Mouse (Mus musculus): ENCODE measurements around the gene Dnase1l2.
"Not testable (repeated sequence)": the region's sequence is repeated elsewhere in the genome, so short reads cannot be mapped to it uniquely, and the experiment has no call there.

The Dnase1l2 gene

GRCm38 (mm10) chr17:24429201-24429983 is 13.5 kb downstream of the Dnase1l2 start:
- H3K4me1 ChIP-seq (replicated peaks; ENCODE audit: low read depth, low read length): peaks cover 39% of the 10 kb centered on the region
- peaks cover 40% of the 10 kb centered on the region for H3K36me3 ChIP-seq (ENCODE audit: insufficient read depth, low read length)
- H3K4me3 ChIP-seq (replicated peaks; ENCODE audit: low read length): no peak overlapping the region
- no peaks in the 10 kb centered on the region for H3K27me3 ChIP-seq (ENCODE audit: insufficient read depth, low read length)
- TF ChIP-seq NANOG (IDR thresholded peaks at IDR 0.05; ENCODE audit: borderline replicate concordance, low read length): no peak
- no peaks in the 10 kb centered on the region for H3K9me3 ChIP-seq (ENCODE audit: low read length)

GRCm38 (mm10) chr17:24427170-24427557 is 15.7 kb downstream of the Dnase1l2 start:
- peaks cover 49% of the 10 kb centered on the region for H3K4me1 ChIP-seq (replicated peaks; ENCODE audit: low read depth, low read length)
- peak overlapping the region; percentile 85 for H3K4me3 ChIP-seq (replicated peaks; ENCODE audit: low read length)
- H3K27me3 ChIP-seq (ENCODE audit: insufficient read depth, low read length): no peaks in the 10 kb centered on the region
- H3K36me3 ChIP-seq (ENCODE audit: insufficient read depth, low read length): peaks cover 46% of the 10 kb centered on the region
- H3K9me3 ChIP-seq (ENCODE audit: low read length): no peaks in the 10 kb centered on the region
- TF ChIP-seq POU5F1 (IDR thresholded peaks at IDR 0.05; ENCODE audit: borderline replicate concordance, low read length) (no peak), CTCF (conservative IDR thresholded peaks at IDR 0.05; ENCODE audit: low read length) (no peak), NANOG (IDR thresholded peaks at IDR 0.05; ENCODE audit: borderline replicate concordance, low read length) (no peak)

DNA sequence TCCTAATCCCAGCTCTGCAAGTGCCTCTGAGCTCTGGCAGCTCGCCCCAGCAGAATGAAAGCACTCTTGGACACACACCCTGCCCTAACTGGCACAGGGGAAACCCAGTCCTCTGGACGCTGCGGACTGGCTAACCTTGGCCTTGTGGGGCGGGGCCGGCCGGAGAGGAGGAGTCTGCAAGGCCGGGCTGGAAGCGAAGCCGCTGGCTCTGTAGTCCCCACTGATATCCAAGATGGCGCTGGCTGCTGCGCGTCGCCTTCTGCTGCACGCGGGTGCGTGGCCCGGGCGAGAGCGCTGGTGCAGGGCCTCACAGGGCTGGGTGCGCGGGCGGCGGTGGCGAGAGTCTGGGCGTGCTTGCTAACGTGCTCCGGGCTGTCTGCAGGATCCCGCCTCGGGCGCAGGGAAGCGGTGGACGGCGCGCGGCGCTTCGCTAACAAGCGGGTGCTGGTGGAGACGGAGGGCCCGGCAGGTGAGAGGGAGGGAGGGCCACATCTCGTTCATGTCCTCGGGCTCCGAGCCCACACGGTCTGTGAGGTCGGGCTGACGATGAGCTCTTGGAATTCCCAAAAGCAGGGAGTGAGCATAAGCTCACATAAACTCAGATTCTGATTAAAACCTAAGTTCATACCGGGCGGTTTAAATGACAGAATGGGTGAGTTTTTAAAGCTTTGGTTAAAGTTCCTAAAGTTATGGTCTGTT is 16.3 kb downstream of the Dnase1l2 start, which contains the start of gene Eci1:
TSS of gene Eci1 (plus strand) at position 171 of the 699 bp plus-strand sequence.
- Histone ChIP-seq H3K4me3 (replicated peaks; ENCODE audit: low read length) (peak within 1 kb of the TSS; percentile 85), H3K9me3 (ENCODE audit: low read length) (no peaks in the 10 kb centered on the region), H3K27me3 (ENCODE audit: insufficient read depth, low read length) (no peaks in the 10 kb centered on the region), H3K4me1 (replicated peaks; ENCODE audit: low read depth, low read length) (peaks cover 52% of the 10 kb centered on the region), H3K36me3 (ENCODE audit: insufficient read depth, low read length) (peaks cover 51% of the 10 kb centered on the region)
- TF ChIP-seq CTCF (conservative IDR thresholded peaks at IDR 0.05; ENCODE audit: low read length) (no peak), POU5F1 (IDR thresholded peaks at IDR 0.05; ENCODE audit: borderline replicate concordance, low read length) (no peak), NANOG (IDR thresholded peaks at IDR 0.05; ENCODE audit: borderline replicate concordance, low read length) (no peak)

DNA sequence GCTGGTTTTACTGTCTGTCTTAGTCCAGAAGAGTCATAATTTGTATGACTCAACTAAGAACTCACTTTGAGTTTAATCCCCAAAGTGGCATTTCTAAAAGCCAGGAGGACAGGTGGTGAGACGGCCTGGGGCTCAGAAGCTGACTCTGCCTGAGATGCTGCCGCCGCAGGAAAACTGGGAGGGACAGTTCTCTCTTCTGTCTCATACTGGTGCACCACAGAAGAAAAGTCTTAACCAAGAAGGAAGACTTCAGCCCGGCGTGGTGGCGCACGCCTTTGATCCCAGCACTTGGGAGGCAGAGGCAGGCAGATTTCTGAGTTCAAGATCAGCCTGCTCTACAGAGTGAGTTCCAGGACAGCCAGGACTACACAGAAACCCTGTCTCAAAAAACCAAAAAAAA is 17.0 kb downstream of the Dnase1l2 start:
- Histone ChIP-seq H3K27me3 (ENCODE audit: insufficient read depth, low read length) (no peaks in the 10 kb centered on the region), H3K36me3 (ENCODE audit: insufficient read depth, low read length) (peaks cover 58% of the 10 kb centered on the region), H3K4me3 (replicated peaks; ENCODE audit: low read length) (peak overlapping the region; percentile 85; the same call in 1 of the 2 replicates), H3K9me3 (ENCODE audit: low read length) (no peaks in the 10 kb centered on the region), H3K4me1 (replicated peaks; ENCODE audit: low read depth, low read length) (peaks cover 57% of the 10 kb centered on the region)
- TF ChIP-seq POU5F1 (IDR thresholded peaks at IDR 0.05; ENCODE audit: borderline replicate concordance, low read length) (no peak), CTCF (conservative IDR thresholded peaks at IDR 0.05; ENCODE audit: low read length) (no peak), NANOG (IDR thresholded peaks at IDR 0.05; ENCODE audit: borderline replicate concordance, low read length) (no peak)

DNA sequence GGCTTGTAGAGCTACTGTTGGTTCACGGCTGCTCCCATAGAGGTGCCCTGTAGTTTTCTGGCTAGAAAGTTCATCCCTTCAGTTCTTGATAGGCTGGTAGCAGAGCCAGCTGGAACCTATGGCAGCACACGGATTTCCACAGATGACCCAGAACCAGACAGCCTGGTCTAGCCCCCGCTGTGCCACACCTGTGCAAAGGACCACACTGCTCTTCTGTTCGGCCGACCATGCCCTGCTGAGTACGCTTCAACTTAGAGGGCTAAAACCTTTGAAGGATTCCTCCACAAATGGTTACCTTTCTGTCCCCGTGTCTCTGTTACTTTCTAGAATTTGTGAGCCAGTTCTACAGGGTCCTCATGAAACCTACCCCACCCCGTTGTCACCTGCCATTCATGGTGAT is 17.6 kb downstream of the Dnase1l2 start:
- H3K4me3 ChIP-seq (replicated peaks; ENCODE audit: low read length); H3K9me3 ChIP-seq (ENCODE audit: low read length); H3K27me3 ChIP-seq (ENCODE audit: insufficient read depth, low read length): not testable (repeated sequence)
- peaks cover 62% of the 10 kb centered on the region for H3K36me3 ChIP-seq (ENCODE audit: insufficient read depth, low read length)
- peaks cover 53% of the 10 kb centered on the region for H3K4me1 ChIP-seq (replicated peaks; ENCODE audit: low read depth, low read length)

DNA sequence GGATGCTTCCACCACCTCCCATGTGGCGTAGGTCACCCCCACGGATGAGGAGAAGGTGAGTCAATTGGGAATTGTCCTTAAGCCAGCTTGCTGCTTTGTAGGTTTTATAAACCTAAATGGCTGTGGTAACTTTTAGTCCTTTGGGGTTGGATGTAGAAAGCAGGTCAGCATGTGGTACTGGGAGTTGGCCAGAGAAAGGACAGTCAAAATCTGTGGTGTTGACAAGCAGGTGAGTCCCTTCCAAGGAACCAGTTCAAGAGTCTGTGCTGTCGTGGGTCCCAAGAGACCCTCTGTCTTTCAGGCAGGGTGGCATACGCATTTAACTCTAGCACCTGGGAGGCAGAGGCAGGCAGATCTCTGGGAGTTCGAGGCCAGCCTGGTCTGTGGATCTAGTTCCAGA is 18.4 kb downstream of the Dnase1l2 start:
- Histone ChIP-seq H3K4me1 (replicated peaks; ENCODE audit: low read depth, low read length) (peaks cover 53% of the 10 kb centered on the region), H3K4me3 (replicated peaks; ENCODE audit: low read length) (no peak overlapping the region), H3K36me3 (ENCODE audit: insufficient read depth, low read length) (peaks cover 62% of the 10 kb centered on the region), H3K27me3 (ENCODE audit: insufficient read depth, low read length) (no peaks in the 10 kb centered on the region), H3K9me3 (ENCODE audit: low read length) (no peaks in the 10 kb centered on the region)
- no peak for TF ChIP-seq NANOG (IDR thresholded peaks at IDR 0.05; ENCODE audit: borderline replicate concordance, low read length)
- no peak for TF ChIP-seq CTCF (conservative IDR thresholded peaks at IDR 0.05; ENCODE audit: low read length)
- TF ChIP-seq POU5F1 (IDR thresholded peaks at IDR 0.05; ENCODE audit: borderline replicate concordance, low read length): no peak

GRCm38 (mm10) chr17:24423114-24423513 is 19.8 kb downstream of the Dnase1l2 start:
- no peak for TF ChIP-seq POU5F1 (IDR thresholded peaks at IDR 0.05; ENCODE audit: borderline replicate concordance, low read length)
- no peak for TF ChIP-seq NANOG (IDR thresholded peaks at IDR 0.05; ENCODE audit: borderline replicate concordance, low read length)
- TF ChIP-seq CTCF (conservative IDR thresholded peaks at IDR 0.05; ENCODE audit: low read length): no peak
- Histone ChIP-seq H3K27me3 (ENCODE audit: insufficient read depth, low read length) (no peaks in the 10 kb centered on the region), H3K9me3 (ENCODE audit: low read length) (no peaks in the 10 kb centered on the region), H3K4me1 (replicated peaks; ENCODE audit: low read depth, low read length) (peaks cover 58% of the 10 kb centered on the region), H3K36me3 (ENCODE audit: insufficient read depth, low read length) (peaks cover 73% of the 10 kb centered on the region), H3K4me3 (replicated peaks; ENCODE audit: low read length) (no peak overlapping the region)

DNA sequence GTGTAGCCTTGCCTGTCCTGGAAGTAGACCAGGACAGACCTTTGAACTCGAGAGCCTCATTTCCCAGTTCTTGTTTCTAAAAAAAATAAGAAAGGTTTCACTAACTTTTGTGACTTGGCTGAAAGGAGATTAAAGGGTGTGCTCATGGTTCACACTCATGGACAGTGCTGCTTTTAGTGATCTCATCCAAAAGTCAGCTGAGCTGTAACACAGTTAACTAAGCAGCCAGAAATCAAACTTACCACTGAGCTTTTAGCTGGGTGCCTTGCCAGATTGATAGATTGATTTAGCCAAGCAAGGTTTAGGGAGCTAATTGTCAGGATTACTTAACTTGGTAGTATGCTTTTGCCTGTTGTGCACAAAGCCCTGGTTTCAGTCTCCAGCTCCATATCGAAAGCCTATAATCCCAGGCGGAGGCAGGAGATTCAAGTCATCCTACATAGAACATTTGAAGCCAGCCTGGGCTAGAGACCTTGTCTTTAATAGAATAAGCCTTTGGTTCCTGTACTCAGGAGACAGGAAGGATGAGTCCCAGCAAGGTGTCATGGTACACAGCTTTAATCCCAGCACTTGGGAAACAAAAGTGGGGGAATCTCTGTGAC is 26.8 kb downstream of the Dnase1l2 start:
- TF ChIP-seq POU5F1 (IDR thresholded peaks at IDR 0.05; ENCODE audit: borderline replicate concordance, low read length) (no peak), CTCF (conservative IDR thresholded peaks at IDR 0.05; ENCODE audit: low read length) (no peak), NANOG (IDR thresholded peaks at IDR 0.05; ENCODE audit: borderline replicate concordance, low read length) (no peak)
- peak overlapping the region; percentile 94 for H3K4me3 ChIP-seq (replicated peaks; ENCODE audit: low read length)

More for the DNA sequence above, 26.8 kb downstream of the Dnase1l2 start:
- H3K27me3 ChIP-seq (ENCODE audit: insufficient read depth, low read length): no peaks in the 10 kb centered on the region
- peaks cover 63% of the 10 kb centered on the region for H3K36me3 ChIP-seq (ENCODE audit: insufficient read depth, low read length)
- H3K9me3 ChIP-seq (ENCODE audit: low read length): no peaks in the 10 kb centered on the region
- H3K4me1 ChIP-seq (replicated peaks; ENCODE audit: low read depth, low read length): peaks cover 61% of the 10 kb centered on the region
